Mouse (Mus musculus): ENCODE results near the gene Asic3.

Asic3 gene
- long read RNA-seq, experiment 1: 0 reads
- long read RNA-seq, experiment 2: 0 reads

- intact Hi-C loops (cut with DNase I): no loop called here
Measured at GRCm38 (mm10) chr5:24413042-24413693, at the start of gene Asic3. Asic3 (plus strand) TSS chr5:24413392.

DNA sequence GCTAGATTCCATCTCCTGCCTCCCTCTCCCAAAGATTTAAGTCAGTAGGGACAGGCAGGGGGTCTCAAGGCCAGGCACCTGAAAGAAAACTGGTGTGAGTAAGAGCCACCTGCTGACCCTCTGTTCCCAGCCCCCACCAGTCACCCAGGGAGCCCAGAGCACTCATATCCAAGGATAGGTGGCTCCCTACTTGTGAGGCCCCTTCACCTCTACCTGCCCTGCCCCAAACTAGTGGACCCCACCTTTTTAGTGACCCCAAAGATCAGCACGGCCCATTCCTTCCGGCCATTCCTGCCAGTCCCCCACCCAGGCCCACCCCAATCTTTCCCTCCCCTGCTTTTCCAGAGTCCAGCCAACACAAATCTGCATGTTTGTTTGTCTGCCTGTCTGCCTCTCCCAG lies 49.7 kb upstream of the Asic3 start:
- intact Hi-C loops (cut with DNase I): no loop called here

- intact Hi-C loops (cut with DNase I): no loop called here
Measured at GRCm38 (mm10) chr5:24364061-24364460, 49.1 kb upstream of the Asic3 start.

DNA sequence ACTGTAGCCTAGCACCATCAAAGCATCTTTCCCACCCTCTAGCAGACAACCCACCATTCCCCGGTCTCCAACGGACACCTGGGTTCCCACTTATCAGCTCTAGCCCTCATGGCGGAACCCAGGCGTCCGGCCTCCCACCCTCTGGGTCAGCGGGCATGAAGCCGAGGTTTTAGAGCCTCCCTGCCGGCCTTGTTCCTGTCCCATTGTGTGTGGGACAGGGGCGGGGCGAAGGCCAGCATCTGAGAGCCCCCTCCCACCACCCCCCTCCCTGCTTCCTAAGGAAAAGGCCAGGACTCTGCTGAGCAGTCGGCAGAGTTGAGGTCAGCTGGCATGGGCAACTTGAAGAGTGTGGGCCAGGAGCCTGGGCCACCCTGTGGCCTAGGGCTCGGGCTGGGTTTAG lies 48.7 kb upstream of the Asic3 start, which contains the start of gene Nos3:
Gene Nos3, plus strand, starts transcription at position 303 of the 400 bp plus-strand sequence.
- intact Hi-C loops (cut with DNase I): no loop called here

DNA sequence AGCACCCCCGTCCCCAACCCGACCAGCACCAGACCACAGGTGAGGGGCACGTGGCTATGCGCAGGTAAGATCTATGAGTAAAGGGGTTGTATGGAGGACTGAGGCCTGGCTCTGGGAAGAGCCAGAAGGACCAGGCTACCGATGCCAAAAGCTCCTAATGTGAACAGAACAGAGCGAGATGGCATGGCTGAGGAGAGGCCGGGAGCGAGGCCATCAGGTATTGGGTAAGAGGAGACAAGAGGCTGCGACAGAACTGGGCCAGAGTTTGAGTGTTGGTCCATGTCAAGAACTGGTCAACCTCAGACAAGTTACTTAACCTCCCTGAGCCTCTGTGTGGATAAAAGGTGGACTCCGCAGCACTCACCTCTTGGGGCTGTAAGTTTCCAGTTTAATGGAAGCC lies 48.2 kb upstream of the Asic3 start:
- intact Hi-C loops (cut with DNase I): no loop called here

DNA sequence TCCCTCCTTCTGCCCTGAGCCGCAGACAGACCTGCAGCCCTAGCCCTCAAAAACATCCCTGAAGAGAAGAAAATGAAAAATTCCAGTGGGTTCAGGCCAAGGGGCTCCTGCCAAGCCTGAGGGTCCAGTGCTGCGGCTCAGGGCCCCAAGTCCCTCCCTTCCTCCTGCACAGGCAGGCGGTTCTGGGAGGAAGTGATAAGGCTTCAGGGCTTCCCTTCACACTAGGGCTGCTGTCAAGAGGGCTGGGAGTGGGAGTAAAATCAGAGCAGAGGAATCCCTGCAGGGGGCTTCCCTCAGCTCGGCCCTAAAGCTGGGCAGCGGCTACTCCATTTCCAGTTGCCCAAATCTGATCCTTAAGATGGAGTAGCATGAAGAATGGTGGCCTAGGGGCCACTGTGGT lies 47.7 kb upstream of the Asic3 start:
- intact Hi-C loops (cut with DNase I): no loop called here

DNA sequence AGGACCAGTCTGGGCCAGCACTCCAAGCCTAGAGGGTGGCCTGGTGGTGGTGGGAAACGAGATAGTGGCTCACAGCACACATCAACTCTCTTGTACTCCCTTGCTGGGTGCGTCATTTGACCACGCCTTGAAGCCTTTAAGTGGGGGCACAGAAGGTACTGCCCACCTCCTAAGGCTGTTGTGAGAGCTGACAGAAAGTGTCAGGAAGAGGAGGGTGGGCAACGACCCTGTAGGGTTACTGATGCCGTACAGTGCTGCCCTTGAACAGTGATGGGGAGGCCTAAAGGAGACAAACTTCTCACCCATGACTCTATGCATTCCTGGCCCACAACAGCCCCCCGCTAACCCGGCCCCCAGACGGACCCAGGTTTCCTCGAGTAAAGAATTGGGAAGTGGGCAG lies 46.8 kb upstream of the Asic3 start:
- intact Hi-C loops (cut with DNase I): no loop called here

DNA sequence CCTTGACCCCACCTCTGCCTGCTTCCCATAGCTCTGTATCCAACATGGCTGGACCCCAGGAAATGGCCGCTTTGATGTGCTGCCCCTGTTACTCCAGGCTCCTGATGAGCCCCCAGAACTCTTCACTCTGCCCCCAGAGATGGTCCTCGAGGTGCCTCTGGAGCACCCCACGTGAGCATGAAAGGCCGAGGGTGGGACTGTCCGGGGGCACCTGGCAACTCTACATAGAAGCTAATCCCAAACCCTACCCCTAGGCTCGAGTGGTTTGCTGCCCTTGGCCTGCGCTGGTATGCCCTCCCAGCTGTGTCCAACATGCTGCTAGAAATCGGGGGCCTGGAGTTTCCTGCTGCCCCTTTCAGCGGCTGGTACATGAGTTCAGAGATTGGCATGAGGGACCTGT lies 43.4 kb upstream of the Asic3 start:
- intact Hi-C loops (cut with DNase I): no loop called here

DNA sequence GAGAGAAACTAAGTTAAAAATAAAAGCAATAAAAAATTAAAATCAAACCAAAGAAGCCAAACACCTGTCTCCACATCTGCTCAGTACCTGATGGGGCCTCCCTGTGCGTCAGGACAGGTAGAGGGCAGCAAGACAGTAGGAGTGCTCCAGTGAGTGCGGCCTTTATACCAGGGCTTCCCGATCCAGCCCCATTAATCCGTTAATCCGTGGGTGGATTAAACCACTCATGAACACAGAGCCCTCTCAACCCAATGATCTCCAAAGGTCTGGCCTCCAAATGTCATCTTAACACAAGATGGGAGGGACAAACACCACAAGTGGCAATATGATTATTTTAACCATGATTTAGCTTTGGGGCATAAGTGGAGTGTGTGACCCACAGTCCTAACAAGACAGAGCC lies 39.4 kb upstream of the Asic3 start:
- intact Hi-C loops (cut with DNase I): no loop called here

GRCm38 (mm10) chr5:24374216-24374615 lies 39.0 kb upstream of the Asic3 start:
- intact Hi-C loops (cut with DNase I): no loop called here

DNA sequence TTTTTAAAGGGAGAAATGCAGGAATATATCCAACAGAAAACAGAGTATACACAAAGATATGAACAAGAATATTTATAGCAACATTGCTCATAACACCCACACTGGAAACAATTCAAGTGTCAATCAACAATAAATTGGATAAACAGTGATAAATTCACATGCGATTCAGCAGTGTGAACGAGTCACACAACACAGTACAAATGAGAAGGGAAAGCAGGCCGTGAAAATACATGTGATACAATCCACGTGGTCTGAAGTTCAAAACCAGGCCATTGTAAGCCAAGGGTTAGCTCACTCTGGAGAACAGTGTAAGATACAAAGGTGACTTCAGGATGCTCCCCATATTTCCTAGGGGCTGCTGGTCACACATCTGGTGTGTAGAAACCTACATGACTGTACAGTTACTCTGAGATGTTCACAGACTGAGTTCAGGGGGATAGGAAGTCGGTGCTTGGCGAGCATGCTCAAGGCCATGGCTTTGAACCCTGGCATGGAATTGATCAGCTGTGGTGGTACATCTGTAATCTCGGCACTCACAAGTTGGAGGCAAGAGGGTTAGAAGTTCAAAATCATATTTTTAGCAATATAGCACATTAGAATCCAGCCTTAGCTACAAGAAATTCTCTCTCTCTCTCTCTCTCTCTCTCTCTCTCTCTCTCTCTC lies 38.4 kb upstream of the Asic3 start:
- intact Hi-C loops (cut with DNase I): no loop called here

GRCm38 (mm10) chr5:24378700-24379099 lies 34.5 kb upstream of the Asic3 start:
- intact Hi-C loops (cut with DNase I): no loop called here

- intact Hi-C loops (cut with DNase I): no loop called here
Measured at GRCm38 (mm10) chr5:24379501-24379900, 33.7 kb upstream of the Asic3 start.

DNA sequence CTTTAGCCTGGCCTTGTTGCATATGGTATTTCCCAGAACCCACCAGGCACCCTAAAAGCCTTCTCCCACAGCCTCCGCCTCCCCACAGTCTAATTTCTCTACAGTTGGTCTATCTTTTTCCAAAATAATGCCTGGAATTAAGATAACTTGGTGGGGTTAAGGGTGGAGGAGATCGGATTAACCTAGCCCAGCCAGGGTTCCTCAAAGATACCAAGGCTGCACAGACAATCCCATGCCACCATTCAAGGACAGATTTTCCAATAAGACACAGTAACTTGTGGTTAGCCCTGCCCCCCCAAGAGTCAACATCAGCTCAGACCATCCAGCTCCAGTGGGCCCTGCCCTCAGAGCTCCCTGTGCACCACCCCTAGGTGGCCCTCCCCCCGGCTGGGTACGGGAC lies 32.7 kb upstream of the Asic3 start:
- intact Hi-C loops (cut with DNase I): no loop called here

- intact Hi-C loops (cut with DNase I): no loop called here
Measured at GRCm38 (mm10) chr5:24381486-24381885, 31.7 kb upstream of the Asic3 start.

DNA sequence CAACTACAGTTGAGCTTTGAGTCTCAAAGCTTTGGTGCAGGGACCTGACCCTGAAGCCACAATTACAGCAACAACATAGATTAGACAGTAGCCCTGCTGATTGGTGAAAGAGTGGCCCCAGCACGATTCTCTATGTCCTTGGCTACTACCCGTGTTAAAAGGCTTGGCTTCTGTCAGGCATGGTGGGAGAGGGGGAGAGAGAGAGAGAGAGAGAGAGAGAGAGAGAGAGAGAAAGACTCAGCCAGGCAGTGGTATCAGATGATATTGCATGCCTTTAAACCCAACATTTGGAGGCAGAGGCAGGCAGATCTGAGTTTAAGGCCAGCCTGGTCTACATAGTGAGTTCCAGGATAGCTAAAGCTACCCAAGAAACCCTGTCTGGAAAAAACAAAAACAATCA lies 31.2 kb upstream of the Asic3 start:
- intact Hi-C loops (cut with DNase I): no loop called here

- intact Hi-C loops (cut with DNase I): no loop called here
Measured at GRCm38 (mm10) chr5:24383026-24383859, 29.9 kb upstream of the Asic3 start.

- intact Hi-C loops (cut with DNase I): no loop called here
Measured at GRCm38 (mm10) chr5:24384407-24384806, 28.8 kb upstream of the Asic3 start.

DNA sequence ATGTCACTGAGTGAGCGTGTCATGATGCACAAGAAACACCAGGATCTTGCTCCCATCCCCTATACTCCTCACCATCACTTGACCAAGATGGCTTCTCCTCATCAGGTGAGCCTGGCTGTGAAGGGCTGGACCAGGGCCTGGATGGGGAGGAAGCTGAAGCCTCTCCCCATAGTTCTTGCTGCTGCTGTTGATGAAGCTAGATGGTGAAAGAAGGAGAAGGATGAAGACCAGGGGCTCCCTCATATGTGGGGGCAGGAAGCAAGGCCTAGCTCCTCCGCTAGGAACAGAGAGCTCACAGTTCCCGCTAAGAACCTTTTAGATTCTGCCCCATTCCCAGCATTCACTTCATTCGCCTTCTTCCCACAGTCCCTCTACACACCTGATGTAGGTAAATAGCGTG lies 27.8 kb upstream of the Asic3 start:
- intact Hi-C loops (cut with DNase I): no loop called here

DNA sequence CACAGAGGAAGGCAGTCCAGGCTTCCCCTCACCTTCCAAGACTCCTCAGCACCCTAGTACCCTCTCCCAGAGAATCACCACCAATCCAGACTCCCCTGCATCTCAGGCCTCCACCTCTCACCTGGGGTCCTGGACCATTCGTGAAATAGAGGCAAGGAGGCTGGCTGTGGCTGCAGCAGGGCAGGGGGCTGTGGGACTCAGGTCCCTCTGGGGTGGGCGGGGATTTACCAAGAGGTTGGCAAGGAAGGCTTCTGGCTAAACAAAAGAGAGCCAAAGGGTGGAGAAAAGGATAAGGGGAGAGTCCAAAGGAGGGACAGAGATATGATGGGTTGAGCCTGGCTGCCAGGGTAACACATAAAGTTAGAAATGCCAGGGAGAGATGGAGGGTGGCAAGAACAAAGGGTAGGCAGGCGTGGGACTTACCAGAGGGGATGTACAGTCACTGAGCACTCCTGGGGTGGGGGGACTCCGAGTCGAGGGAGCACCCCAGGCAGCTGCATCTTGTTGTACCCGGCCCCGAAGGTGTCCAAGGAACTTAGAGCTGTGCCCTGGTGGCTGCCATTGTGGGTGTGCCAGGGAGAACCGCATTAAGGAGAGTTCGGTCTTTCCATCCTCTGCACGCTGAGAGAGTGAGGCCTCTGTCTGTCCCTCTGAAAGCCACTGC lies 27.2 kb upstream of the Asic3 start:
- intact Hi-C loops (cut with DNase I): no loop called here

All from adrenal gland (tissue).